Mouse (Mus musculus): ENCODE measurements around the gene Gm17581. TPM values are rescaled to one million over a fixed set of nuclear protein-coding genes. Genes with fewer than 3 reads are reported as not detected.

Gene Gm17581
- not detected for total RNA-seq (2023)

DNA sequence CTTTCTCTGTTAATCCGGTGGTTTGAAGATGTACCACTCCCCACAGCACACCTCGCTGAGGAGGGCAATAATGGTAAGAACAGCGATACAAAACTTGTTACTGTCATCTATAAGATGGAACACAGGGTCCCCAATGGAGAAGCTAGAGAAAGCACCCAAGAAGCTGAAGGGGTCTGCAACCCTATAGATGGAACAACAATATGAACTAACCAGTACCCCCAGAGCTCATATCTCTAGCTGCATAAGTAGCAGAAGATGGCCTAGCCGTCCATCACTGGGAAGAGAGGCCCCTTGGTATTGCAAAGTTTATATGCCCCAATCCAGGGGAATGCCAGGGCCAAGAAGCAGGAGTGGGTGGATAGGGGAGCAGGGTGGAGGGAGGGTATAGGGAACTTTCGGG, at the start of gene Gm17581:
TSS of gene Gm17581 (minus strand) at position 101 of the 400 bp plus-strand sequence.

DNA sequence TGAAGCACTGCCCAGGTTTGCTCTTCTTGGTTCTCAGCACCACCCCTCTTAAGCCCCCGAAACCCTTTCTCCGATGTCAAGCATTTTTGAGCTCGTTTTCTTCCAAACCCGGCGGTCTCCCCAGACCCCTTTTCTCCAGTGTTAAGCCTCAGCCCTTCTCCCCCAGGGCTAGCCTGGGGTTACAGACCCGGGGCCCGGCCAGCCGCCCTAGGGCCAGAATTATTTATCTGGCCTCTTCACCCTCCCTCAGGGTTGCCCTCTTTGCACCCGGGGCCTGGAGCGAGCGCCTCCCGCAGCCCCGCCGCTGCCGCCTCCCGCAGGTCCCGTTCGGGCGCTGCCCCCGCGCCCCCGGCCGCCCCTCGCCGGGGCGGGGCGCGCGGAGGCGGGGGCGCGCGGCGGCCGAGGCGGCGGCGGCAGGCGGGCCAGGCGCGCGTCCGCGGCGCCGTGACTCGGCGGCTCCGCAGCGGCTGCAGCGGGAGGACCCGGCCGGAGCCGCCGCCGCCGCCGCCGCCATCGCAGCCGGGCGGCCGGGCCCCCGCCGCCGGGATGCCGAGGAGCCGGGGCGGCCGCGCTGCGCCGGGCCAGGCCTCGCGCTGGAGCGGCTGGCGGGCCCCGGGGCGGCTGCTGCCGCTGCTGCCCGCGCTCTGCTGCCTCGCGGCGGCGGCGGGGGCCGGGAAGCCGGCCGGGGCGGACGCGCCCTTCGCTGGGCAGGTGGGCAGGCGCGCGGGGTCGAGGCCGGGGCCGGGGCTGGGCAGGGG, 39.4 kb upstream of the Gm17581 start, which contains the start of gene Mmp24:
TSS of gene Mmp24 (plus strand) at position 416 of the 758 bp plus-strand sequence.

DNA sequence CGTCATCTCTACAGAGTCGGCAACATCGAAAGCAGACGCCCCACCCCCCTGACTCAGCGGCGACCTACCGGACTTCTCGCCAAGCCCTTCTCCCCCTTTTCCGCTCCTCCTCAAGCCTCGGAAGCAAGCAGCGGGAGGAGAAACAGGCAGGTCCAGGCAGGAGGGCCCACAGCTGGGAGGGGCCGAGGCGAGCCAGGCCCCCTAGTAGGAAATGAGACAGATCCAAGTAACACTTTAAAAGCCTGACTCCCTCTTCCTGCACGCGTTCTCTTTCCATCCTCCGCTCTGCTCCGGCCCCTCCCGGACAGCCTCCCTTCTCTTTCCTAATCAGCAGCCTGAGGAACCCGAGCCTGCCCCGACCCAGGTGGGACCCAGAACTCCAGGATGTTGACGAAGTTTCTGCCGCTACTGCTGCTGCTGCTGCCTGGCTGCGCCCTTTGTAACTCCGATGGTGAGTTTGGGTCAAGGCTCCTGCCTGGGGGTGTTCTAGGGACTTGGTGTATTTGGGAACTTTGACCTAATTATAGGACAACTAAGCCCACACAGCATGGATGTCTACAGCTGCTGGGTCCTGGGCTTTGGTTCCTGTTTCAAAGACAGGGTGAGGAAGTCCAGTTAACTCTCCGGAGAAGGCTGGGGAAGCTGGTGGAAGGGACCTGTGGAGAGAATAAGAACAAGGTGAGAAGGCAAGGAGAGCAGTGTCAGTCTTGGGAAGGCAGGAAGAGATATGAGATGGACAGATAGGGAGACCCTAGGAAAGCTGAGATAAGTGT, 15.5 kb upstream of the Gm17581 start, which contains the start of gene Procr:
TSS of gene Procr (plus strand) at position 104 of the 773 bp plus-strand sequence.

DNA sequence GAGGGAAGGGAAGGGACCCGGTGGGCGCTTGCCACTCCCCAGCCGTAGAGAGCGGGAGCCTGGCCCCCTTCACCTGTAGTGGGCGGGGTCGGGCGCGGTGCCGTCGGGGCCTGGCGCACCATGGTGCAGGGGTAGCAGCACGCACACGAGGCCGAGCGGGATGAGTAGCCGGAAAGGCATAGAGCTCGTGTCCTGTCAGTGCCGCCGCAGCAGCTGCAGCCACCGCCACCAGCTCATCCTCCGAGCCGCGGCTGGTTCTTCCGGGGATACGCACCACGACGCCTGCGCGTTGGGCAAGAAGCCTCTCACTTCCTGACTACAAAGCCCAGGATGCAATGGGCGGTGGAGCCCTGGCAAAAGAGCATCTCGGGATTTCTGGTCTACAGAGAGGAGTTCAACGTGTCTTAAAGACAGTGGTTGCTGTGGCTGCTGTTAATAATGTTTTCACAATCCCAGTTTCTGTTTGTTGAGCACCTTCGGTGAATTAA, 6.5 kb downstream of the Gm17581 start, which contains the start of gene Edem2:
TSS of gene Edem2 (minus strand) at position 318 of the 488 bp plus-strand sequence.

DNA sequence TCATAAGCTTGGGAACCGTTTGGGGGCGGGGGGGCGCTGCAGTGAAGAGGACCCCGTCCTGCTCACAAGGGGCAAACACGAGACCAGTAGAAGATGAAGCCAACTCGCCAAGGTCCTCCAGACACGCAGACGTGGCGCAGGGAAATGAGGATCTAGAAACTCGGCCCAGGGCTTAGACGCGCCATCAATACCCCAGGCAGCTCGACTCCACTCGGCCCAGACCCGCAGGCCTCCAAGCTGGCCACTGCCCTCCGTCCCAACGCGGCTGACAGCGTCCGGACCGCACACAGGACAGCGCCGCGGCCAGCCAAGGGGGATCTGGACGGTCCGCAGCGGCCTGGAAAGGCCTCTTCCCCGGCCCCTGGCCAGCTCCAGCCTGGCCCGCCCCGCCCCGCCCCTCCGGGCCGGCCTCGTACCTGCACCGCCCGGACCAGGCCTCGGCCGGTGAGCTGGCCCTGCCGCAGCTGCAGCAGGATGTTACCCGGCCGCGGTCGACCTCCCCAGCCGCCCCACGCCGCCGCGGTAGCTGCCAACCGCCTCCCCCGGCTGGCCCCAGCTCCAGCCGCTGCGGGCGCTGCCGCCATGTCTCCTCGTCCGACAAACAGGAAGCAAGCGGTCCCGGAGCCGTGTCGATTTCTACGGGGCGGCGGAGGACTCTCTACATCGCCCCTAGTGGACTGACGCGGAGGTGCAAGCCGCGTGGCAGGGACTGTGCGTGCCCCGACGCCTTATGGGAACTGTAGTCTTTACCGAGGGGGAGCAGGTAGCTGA, 43.8 kb downstream of the Gm17581 start, which contains the start of gene Trpc4ap:
TSS of gene Trpc4ap (minus strand) at position 662 of the 771 bp plus-strand sequence.

Other genes starting within 250 kb of the Gm17581 start
- 63.9 TPM for gene Acss2, start 217.9 kb downstream of the Gm17581 start, total RNA-seq (2023)
- 1.3 TPM for gene Ggt7, start 217.6 kb downstream of the Gm17581 start, total RNA-seq (2023)
- 14.9 TPM for gene Gss, start 143.1 kb downstream of the Gm17581 start, total RNA-seq (2023)
- not detected for gene Myh7b, start 124.7 kb downstream of the Gm17581 start, total RNA-seq (2023)
- 199 TPM for gene Trpc4ap, start 43.5 kb downstream of the Gm17581 start, total RNA-seq (2023)
- gene Edem2, start 6.4 kb downstream of the Gm17581 start, total RNA-seq (2023) = 30.8 TPM
- not detected for gene Procr, start 15.3 kb upstream of the Gm17581 start, total RNA-seq (2023)
- not detected for gene Mmp24, start 39.5 kb upstream of the Gm17581 start, total RNA-seq (2023)
- gene BC029722, start 83.6 kb upstream of the Gm17581 start, total RNA-seq (2023) = 21.4 TPM
- 120 TPM for gene Eif6, start 91.1 kb upstream of the Gm17581 start, total RNA-seq (2023)
- 0.24 TPM for gene Fam83c, start 99.0 kb upstream of the Gm17581 start, total RNA-seq (2023)
- 40.3 TPM for gene Uqcc1, start 194.4 kb upstream of the Gm17581 start, total RNA-seq (2023)
- gene Gm15557, start 204.9 kb upstream of the Gm17581 start, total RNA-seq (2023) = not detected
- not detected for gene Gdf5, start 209.5 kb upstream of the Gm17581 start, total RNA-seq (2023)
- 62.5 TPM for gene Cep250, start 220.6 kb upstream of the Gm17581 start, total RNA-seq (2023)